Mouse (Mus musculus): ENCODE results near the gene Snapc2. TPM values are rescaled to one million over a fixed set of nuclear protein-coding genes. Genes with fewer than 3 reads are reported as not detected.
A peak's percentile ranks its signal among the peaks of the same experiment; 100 is the strongest.

The Snapc2 gene
- polyA plus RNA-seq, 1 experiment from 2014 or later: 41.9 TPM

- H3K4me2 ChIP-seq (ENCODE audit: low read depth, low read length): no peak overlapping the region
- H3K9me3 ChIP-seq (replicated peaks; ENCODE audit: control insufficient read depth, low read length): no peaks in the 10 kb centered on the region
- no peak overlapping the region for H3K4me3 ChIP-seq (ENCODE audit: low read length)
- H3K36me3 ChIP-seq (ENCODE audit: control insufficient read depth, insufficient read depth): no peaks in the 10 kb centered on the region
- no peak for ATAC-seq (replicated peaks; ENCODE audit: extremely low read depth, insufficient read depth, low FRiP score)
- H3K9ac ChIP-seq (ENCODE audit: low read length): no peak overlapping the region
- WGBS: 60% methylated on average over 5 of the region's 5 CpGs
- no peak overlapping the region for H3K27ac ChIP-seq (ENCODE audit: low read length)
- H3K27me3 ChIP-seq (ENCODE audit: control insufficient read depth, insufficient read depth, low read length): peaks cover 23% of the 10 kb centered on the region
- H3K4me1 ChIP-seq (ENCODE audit: control insufficient read depth, insufficient read depth, low read length): peaks cover 3% of the 10 kb centered on the region; the same call in 1 of the 2 replicates
Measured at GRCm38 (mm10) chr8:4229784-4230183, 23.1 kb upstream of the Snapc2 start.

- no peak overlapping the region for H3K9ac ChIP-seq (ENCODE audit: low read length)
- H3K27ac ChIP-seq (ENCODE audit: low read length): no peak overlapping the region
- H3K9me3 ChIP-seq (replicated peaks; ENCODE audit: control insufficient read depth, low read length): no peaks in the 10 kb centered on the region
- H3K4me1 ChIP-seq (ENCODE audit: control insufficient read depth, insufficient read depth, low read length): peaks cover 3% of the 10 kb centered on the region; the same call in 1 of the 2 replicates
- no peak overlapping the region for H3K4me3 ChIP-seq (ENCODE audit: low read length)
- H3K36me3 ChIP-seq (ENCODE audit: control insufficient read depth, insufficient read depth): no peaks in the 10 kb centered on the region
- WGBS: 47% methylated on average over 10 of the region's 10 CpGs
- ATAC-seq (replicated peaks; ENCODE audit: extremely low read depth, insufficient read depth, low FRiP score): no peak
- peaks cover 19% of the 10 kb centered on the region for H3K27me3 ChIP-seq (ENCODE audit: control insufficient read depth, insufficient read depth, low read length)
- no peak overlapping the region for H3K4me2 ChIP-seq (ENCODE audit: low read depth, low read length)
Measured at GRCm38 (mm10) chr8:4230612-4231351, 22.1 kb upstream of the Snapc2 start.

GRCm38 (mm10) chr8:4237814-4238433 is 15.0 kb upstream of the Snapc2 start:
- Histone ChIP-seq H3K4me2 (ENCODE audit: low read depth, low read length) (peak overlapping the region; percentile 70), H3K9ac (ENCODE audit: low read length) (peak overlapping the region; percentile 75), H3K27ac (ENCODE audit: low read length) (peak overlapping the region; percentile 91), H3K4me1 (ENCODE audit: control insufficient read depth, insufficient read depth, low read length) (peaks cover 19% of the 10 kb centered on the region), H3K27me3 (ENCODE audit: control insufficient read depth, insufficient read depth, low read length) (no peaks in the 10 kb centered on the region), H3K36me3 (ENCODE audit: control insufficient read depth, insufficient read depth) (peaks cover 3% of the 10 kb centered on the region; the same call in 1 of the 2 replicates), H3K9me3 (replicated peaks; ENCODE audit: control insufficient read depth, low read length) (no peaks in the 10 kb centered on the region), H3K4me3 (ENCODE audit: low read length) (peak overlapping the region; percentile 85)
- no peak for ATAC-seq (replicated peaks; ENCODE audit: extremely low read depth, insufficient read depth, low FRiP score)
- 19% methylated on average over 15 of the region's 15 CpGs for WGBS

- under 1% methylated on average over 68 of the region's 71 CpGs for WGBS
- peak within 1 kb of the TSS; percentile 85 for H3K9ac ChIP-seq (ENCODE audit: low read length)
- peak within 1 kb of the TSS; percentile 92 for H3K27ac ChIP-seq (ENCODE audit: low read length)
- peaks cover 10% of the 10 kb centered on the region; the same call in 1 of the 2 replicates for H3K36me3 ChIP-seq (ENCODE audit: control insufficient read depth, insufficient read depth)
- H3K4me2 ChIP-seq (ENCODE audit: low read depth, low read length): peak within 1 kb of the TSS; percentile 82
- H3K4me1 ChIP-seq (ENCODE audit: control insufficient read depth, insufficient read depth, low read length): peaks cover 19% of the 10 kb centered on the region
- no peaks in the 10 kb centered on the region for H3K9me3 ChIP-seq (replicated peaks; ENCODE audit: control insufficient read depth, low read length)
- ATAC-seq (replicated peaks; ENCODE audit: extremely low read depth, insufficient read depth, low FRiP score): peak; percentile 96
- peak within 1 kb of the TSS; percentile 85 for H3K4me3 ChIP-seq (ENCODE audit: low read length)
- no peaks in the 10 kb centered on the region for H3K27me3 ChIP-seq (ENCODE audit: control insufficient read depth, insufficient read depth, low read length)
Measured at GRCm38 (mm10) chr8:4238434-4239192, 14.3 kb upstream of the Snapc2 start, which contains the start of the genes Map2k7 and Gm49320. Gene Map2k7 (plus strand): TSS chr8:4238740. Gene Gm49320 (plus strand): TSS chr8:4238865.

GRCm38 (mm10) chr8:4239193-4239890 is 13.5 kb upstream of the Snapc2 start:
- Histone ChIP-seq H3K4me1 (ENCODE audit: control insufficient read depth, insufficient read depth, low read length) (peaks cover 19% of the 10 kb centered on the region), H3K9me3 (replicated peaks; ENCODE audit: control insufficient read depth, low read length) (no peaks in the 10 kb centered on the region), H3K27ac (ENCODE audit: low read length) (peak overlapping the region; percentile 92), H3K36me3 (ENCODE audit: control insufficient read depth, insufficient read depth) (peaks cover 17% of the 10 kb centered on the region), H3K27me3 (ENCODE audit: control insufficient read depth, insufficient read depth, low read length) (no peaks in the 10 kb centered on the region), H3K4me2 (ENCODE audit: low read depth, low read length) (peak overlapping the region; percentile 82), H3K9ac (ENCODE audit: low read length) (peak overlapping the region; percentile 85), H3K4me3 (ENCODE audit: low read length) (peak overlapping the region; percentile 85)
- peak; percentile 8 for ATAC-seq (replicated peaks; ENCODE audit: extremely low read depth, insufficient read depth, low FRiP score)
- WGBS: 10% methylated on average over 19 of the region's 19 CpGs

- Histone ChIP-seq H3K4me1 (ENCODE audit: control insufficient read depth, insufficient read depth, low read length) (peaks cover 19% of the 10 kb centered on the region), H3K36me3 (ENCODE audit: control insufficient read depth, insufficient read depth) (peaks cover 44% of the 10 kb centered on the region), H3K4me2 (ENCODE audit: low read depth, low read length) (no peak overlapping the region), H3K9ac (ENCODE audit: low read length) (no peak overlapping the region), H3K27ac (ENCODE audit: low read length) (no peak overlapping the region), H3K27me3 (ENCODE audit: control insufficient read depth, insufficient read depth, low read length) (no peaks in the 10 kb centered on the region), H3K9me3 (replicated peaks; ENCODE audit: control insufficient read depth, low read length) (no peaks in the 10 kb centered on the region), H3K4me3 (ENCODE audit: low read length) (no peak overlapping the region)
- ATAC-seq (replicated peaks; ENCODE audit: extremely low read depth, insufficient read depth, low FRiP score): no peak
- WGBS: 94% methylated on average over 5 of the region's 5 CpGs
Measured at GRCm38 (mm10) chr8:4245061-4245460, 7.8 kb upstream of the Snapc2 start.

GRCm38 (mm10) chr8:4245737-4246136 is 7.1 kb upstream of the Snapc2 start:
- Histone ChIP-seq H3K4me3 (ENCODE audit: low read length) (no peak overlapping the region), H3K4me2 (ENCODE audit: low read depth, low read length) (no peak overlapping the region), H3K9me3 (replicated peaks; ENCODE audit: control insufficient read depth, low read length) (no peaks in the 10 kb centered on the region), H3K4me1 (ENCODE audit: control insufficient read depth, insufficient read depth, low read length) (peaks cover 15% of the 10 kb centered on the region), H3K27me3 (ENCODE audit: control insufficient read depth, insufficient read depth, low read length) (no peaks in the 10 kb centered on the region), H3K27ac (ENCODE audit: low read length) (no peak overlapping the region), H3K36me3 (ENCODE audit: control insufficient read depth, insufficient read depth) (peaks cover 44% of the 10 kb centered on the region), H3K9ac (ENCODE audit: low read length) (no peak overlapping the region)
- ATAC-seq (replicated peaks; ENCODE audit: extremely low read depth, insufficient read depth, low FRiP score): no peak
- 87% methylated on average over 13 of the region's 13 CpGs for WGBS

DNA sequence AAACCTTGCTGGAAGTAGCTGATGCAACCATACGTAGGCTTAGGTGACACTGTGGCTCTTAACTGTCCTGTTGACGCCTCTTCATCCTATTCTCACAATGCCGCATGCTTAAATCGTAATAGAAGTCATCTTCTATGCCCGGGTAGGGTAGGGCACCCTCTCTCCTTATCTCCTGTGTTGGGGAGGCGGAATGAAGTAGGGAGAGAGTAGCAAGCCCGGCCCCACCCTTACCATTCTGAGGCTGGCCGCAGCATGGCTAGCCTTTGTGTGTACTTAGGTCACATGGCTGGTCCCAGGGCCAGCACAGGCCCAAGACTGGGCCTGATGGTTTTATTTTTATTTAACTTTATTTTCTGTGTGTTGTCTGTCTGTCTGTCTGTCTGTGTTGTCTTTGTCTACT is 5.6 kb upstream of the Snapc2 start:
- no peak overlapping the region for H3K9ac ChIP-seq (ENCODE audit: low read length)
- peaks cover 14% of the 10 kb centered on the region for H3K4me1 ChIP-seq (ENCODE audit: control insufficient read depth, insufficient read depth, low read length)
- H3K4me2 ChIP-seq (ENCODE audit: low read depth, low read length): no peak overlapping the region
- 84% methylated on average over 8 of the region's 8 CpGs for WGBS
- no peak overlapping the region for H3K4me3 ChIP-seq (ENCODE audit: low read length)
- H3K27me3 ChIP-seq (ENCODE audit: control insufficient read depth, insufficient read depth, low read length): no peaks in the 10 kb centered on the region
- H3K27ac ChIP-seq (ENCODE audit: low read length): no peak overlapping the region
- no peak for ATAC-seq (replicated peaks; ENCODE audit: extremely low read depth, insufficient read depth, low FRiP score)
- H3K36me3 ChIP-seq (ENCODE audit: control insufficient read depth, insufficient read depth): peaks cover 42% of the 10 kb centered on the region
- no peaks in the 10 kb centered on the region for H3K9me3 ChIP-seq (replicated peaks; ENCODE audit: control insufficient read depth, low read length)
